Mouse (Mus musculus) heart, embryonic 16.5 days (tissue): ENCODE data around the gene Ube3a. TPM values are rescaled to one million over a fixed set of nuclear protein-coding genes. Genes with fewer than 3 reads are reported as not detected.

Experiments used
- ATAC-seq: fragments of 200-750 bp; cut with Nextera tagmentation; replicated peaks from 2 replicates; pipeline ENCODE4 v1.8.0; 2017; ENCODE audit warnings: moderate number of reproducible peaks; ENCODE audit not compliant: insufficient read depth, low FRiP score; ENCODE audit errors: extremely low read depth
- H3K27ac ChIP-seq: fragments of 300-500 bp; sonication (generic); 2 replicates; pipeline ENCODE4 v1.5.1; 2014; ENCODE audit warnings: mild to moderate bottlenecking, low read length, control low read depth, moderate library complexity
- H3K27me3 ChIP-seq: fragments of 300-500 bp; sonication (generic); 2 replicates; pipeline ENCODE4 v1.6.1; 2014; ENCODE audit warnings: low read length, mixed read lengths; ENCODE audit not compliant: control insufficient read depth, insufficient read depth
- H3K36me3 ChIP-seq: fragments of 300-500 bp; sonication (generic); 2 replicates; pipeline ENCODE4 v1.6.1; 2014; ENCODE audit not compliant: control insufficient read depth, insufficient read depth
- H3K4me1 ChIP-seq: fragments of 300-500 bp; sonication (generic); 2 replicates; pipeline ENCODE4 v1.6.1; 2014; ENCODE audit warnings: low read length, mixed read lengths; ENCODE audit not compliant: control insufficient read depth, insufficient read depth
- H3K4me2 ChIP-seq: fragments of 300-500 bp; sonication (generic); 2 replicates; pipeline ENCODE4 v1.6.1; 2014; ENCODE audit warnings: low read depth, mild to moderate bottlenecking, control low read depth, low read length
- H3K4me3 ChIP-seq: fragments of 300-500 bp; sonication (generic); 2 replicates; pipeline ENCODE4 v1.5.1; 2014; ENCODE audit warnings: mild to moderate bottlenecking, control low read depth, low read length
- H3K9ac ChIP-seq: fragments of 300-500 bp; sonication (generic); 2 replicates; pipeline ENCODE4 v1.6.1; 2014; ENCODE audit warnings: low read length, control low read depth
- H3K9me3 ChIP-seq: fragments of 300-500 bp; sonication (generic); replicated peaks from 2 replicates; pipeline ENCODE4 v1.6.1; 2016; ENCODE audit warnings: low read length; ENCODE audit not compliant: control insufficient read depth
- WGBS: fragments of 180-500 bp; shearing (Covaris S2); extraction: QIAGEN DNeasy Blood & Tissue Kit; methylation state at CpG from one replicate; pipeline ENCODE4 v1.1.7; 2014; 5-methylcytosine and 5-hydroxymethylcytosine counted together
- polyA plus RNA-seq: library from polyadenylated mRNA; unstranded; fragments of >200 nt; fragmentation: Nextera tagmentation; extraction: Ambion mirVana; gene quantifications from 2 replicates; pipeline ENCODE4 v1.2.1, GENCODE M21; 2015

The Ube3a gene
- 108 TPM in 2 replicates for polyA plus RNA-seq

- Histone ChIP-seq H3K4me2 (peak within 1 kb of the TSS; percentile 73), H3K9ac (peak within 1 kb of the TSS; percentile 99), H3K4me3 (peak within 1 kb of the TSS; percentile 98), H3K27me3 (no peaks in the 10 kb centered on the region), H3K36me3 (no peaks in the 10 kb centered on the region), H3K9me3 (no peaks in the 10 kb centered on the region), H3K4me1 (peaks cover 11% of the 10 kb centered on the region), H3K27ac (peak within 1 kb of the TSS; percentile 99)
- 2% methylated on average over 50 of the region's 50 CpGs for WGBS
- ATAC-seq, result peak; percentile 98
Observed at GRCm38 (mm10) chr7:59228045-59228865, at the start of gene Ube3a. Gene Ube3a (plus strand): TSS chr7:59228750.

GRCm38 (mm10) chr7:59192831-59193230 is 35.7 kb upstream of the Ube3a start:
- no peaks in the 10 kb centered on the region for H3K4me1 ChIP-seq
- H3K4me2 ChIP-seq, result no peak overlapping the region
- ATAC-seq, result no peak
- H3K27me3 ChIP-seq, result no peaks in the 10 kb centered on the region
- no peak overlapping the region for H3K9ac ChIP-seq
- no peak overlapping the region for H3K27ac ChIP-seq
- no peaks in the 10 kb centered on the region for H3K9me3 ChIP-seq
- H3K36me3 ChIP-seq, result no peaks in the 10 kb centered on the region
- H3K4me3 ChIP-seq, result no peak overlapping the region

DNA sequence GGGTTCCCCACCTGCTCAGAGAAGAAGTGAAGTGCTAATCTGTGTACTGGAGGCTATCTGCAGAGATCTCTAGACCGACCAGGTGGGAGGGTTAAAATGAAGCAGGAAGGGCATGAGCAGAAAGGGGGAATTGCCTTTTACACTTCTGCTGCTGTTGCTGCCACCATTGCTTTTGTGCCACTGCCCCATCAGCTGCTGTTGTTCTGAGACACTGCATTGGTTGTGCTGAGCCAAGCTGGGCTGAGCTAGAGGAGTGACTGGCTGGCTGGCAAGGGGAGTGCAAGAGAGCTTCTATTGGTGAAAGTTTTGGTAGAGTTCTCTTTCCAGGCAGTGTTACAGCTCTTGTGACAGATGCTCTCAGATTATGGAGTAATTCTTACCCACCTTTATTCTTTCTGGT is 13.6 kb upstream of the Ube3a start:
- no peak for ATAC-seq
- Histone ChIP-seq H3K4me2 (no peak overlapping the region), H3K4me1 (no peaks in the 10 kb centered on the region), H3K9me3 (peaks cover 4% of the 10 kb centered on the region; the same call in 1 of the 2 replicates), H3K36me3 (no peaks in the 10 kb centered on the region), H3K27me3 (no peaks in the 10 kb centered on the region), H3K27ac (no peak overlapping the region), H3K9ac (no peak overlapping the region), H3K4me3 (no peak overlapping the region)
- 80% methylated on average over 1 of the region's 1 CpGs for WGBS

- H3K36me3 ChIP-seq, result no peaks in the 10 kb centered on the region
- H3K4me2 ChIP-seq, result no peak overlapping the region
- ATAC-seq, result no peak
- H3K4me1 ChIP-seq, result no peaks in the 10 kb centered on the region
- WGBS, result 81% methylated on average over 1 of the region's 1 CpGs
- no peak overlapping the region for H3K9ac ChIP-seq
- H3K9me3 ChIP-seq, result no peaks in the 10 kb centered on the region
- no peaks in the 10 kb centered on the region for H3K27me3 ChIP-seq
- no peak overlapping the region for H3K4me3 ChIP-seq
- H3K27ac ChIP-seq, result no peak overlapping the region
Observed at GRCm38 (mm10) chr7:59221244-59221643, 7.3 kb upstream of the Ube3a start.

- H3K27ac ChIP-seq, result peak overlapping the region; percentile 99
- under 1% methylated on average over 39 of the region's 39 CpGs for WGBS
- peak; percentile 73 for ATAC-seq
Observed at GRCm38 (mm10) chr7:59228866-59229182, 274 bp downstream of the Ube3a start.

DNA sequence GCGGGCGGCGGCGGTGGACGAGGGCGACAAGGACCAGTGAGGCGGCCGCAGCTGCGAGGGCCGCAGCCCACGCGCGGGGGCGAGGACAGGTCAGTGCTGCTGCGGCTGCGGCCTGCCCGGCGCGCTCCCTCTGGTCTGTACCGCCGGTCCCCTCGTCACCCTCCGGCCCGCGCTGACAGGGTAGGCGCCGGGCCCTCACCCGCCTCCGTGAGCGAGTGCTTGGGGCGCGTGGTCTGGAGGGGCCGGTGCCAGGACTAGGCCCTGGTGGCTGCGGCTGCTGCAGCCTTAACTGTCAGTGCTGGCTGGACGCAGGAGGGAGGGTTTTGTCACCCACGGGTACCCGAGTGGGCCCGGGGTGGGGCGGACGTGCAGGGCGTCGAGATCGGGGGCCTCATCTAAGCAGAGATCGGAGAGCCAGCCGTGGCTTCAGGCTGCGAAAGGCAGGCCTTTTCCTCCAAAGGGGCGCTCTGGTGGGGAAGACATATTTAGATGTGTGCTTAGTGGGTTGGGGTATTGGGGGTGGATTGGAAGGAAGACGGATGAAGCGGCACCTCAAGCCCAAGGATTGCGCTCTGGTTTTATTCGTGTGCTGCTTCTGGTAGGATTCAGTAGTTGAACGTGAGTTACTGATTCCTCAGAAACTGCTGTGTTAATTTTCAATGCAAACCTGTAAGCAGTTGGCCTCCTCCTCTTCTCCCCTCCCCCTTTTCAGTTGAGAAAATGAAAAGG is 797 bp downstream of the Ube3a start:
- WGBS, result 1% methylated on average over 45 of the region's 52 CpGs
- H3K4me2 ChIP-seq, result peak overlapping the region; percentile 72
- peak; percentile 50 for ATAC-seq
- peak overlapping the region; percentile 99 for H3K27ac ChIP-seq
- no peaks in the 10 kb centered on the region for H3K36me3 ChIP-seq
- H3K4me3 ChIP-seq, result peak overlapping the region; percentile 98
- peak overlapping the region; percentile 99 for H3K9ac ChIP-seq
- no peaks in the 10 kb centered on the region for H3K27me3 ChIP-seq
- no peaks in the 10 kb centered on the region for H3K9me3 ChIP-seq
- H3K4me1 ChIP-seq, result peaks cover 11% of the 10 kb centered on the region

More at GRCm38 (mm10) chr7:59228866-59229182, 274 bp downstream of the Ube3a start:
- Histone ChIP-seq H3K4me1 (peaks cover 11% of the 10 kb centered on the region), H3K4me3 (peak overlapping the region; percentile 98), H3K36me3 (no peaks in the 10 kb centered on the region), H3K9ac (peak overlapping the region; percentile 99), H3K9me3 (no peaks in the 10 kb centered on the region), H3K4me2 (peak overlapping the region; percentile 72), H3K27me3 (no peaks in the 10 kb centered on the region)

GRCm38 (mm10) chr7:59230304-59230703 is 1.8 kb downstream of the Ube3a start:
- Histone ChIP-seq H3K4me1 (peaks cover 11% of the 10 kb centered on the region), H3K27ac (no peak overlapping the region), H3K9ac (peak overlapping the region; percentile 99), H3K36me3 (no peaks in the 10 kb centered on the region), H3K4me3 (peak overlapping the region; percentile 38), H3K4me2 (peak overlapping the region; percentile 72), H3K9me3 (no peaks in the 10 kb centered on the region), H3K27me3 (no peaks in the 10 kb centered on the region)
- no peak for ATAC-seq
- WGBS, result 35% methylated on average over 4 of the region's 4 CpGs

DNA sequence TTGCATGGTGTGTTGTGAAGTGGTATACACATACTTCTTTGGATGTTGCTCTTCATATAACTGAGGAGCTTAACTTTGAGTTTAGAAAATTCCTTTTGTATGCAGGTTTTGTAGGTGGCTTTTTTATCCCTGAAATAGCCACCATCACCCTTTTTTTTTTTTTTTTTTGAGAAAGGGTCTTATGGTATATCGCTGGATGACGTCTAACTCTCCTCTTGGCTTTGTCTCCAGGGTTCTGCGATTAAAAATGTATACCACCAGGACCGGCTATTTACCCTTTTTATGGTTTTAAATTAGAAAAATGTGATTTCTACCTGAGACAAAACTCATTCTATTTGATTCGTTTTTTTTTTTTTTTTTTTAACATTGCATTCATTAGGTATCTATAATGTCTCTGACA is 2.2 kb downstream of the Ube3a start:
- peak overlapping the region; percentile 53 for H3K4me2 ChIP-seq
- ATAC-seq, result no peak
- H3K27ac ChIP-seq, result no peak overlapping the region
- WGBS, result 62% methylated on average over 5 of the region's 5 CpGs
- H3K4me3 ChIP-seq, result no peak overlapping the region
- no peak overlapping the region; the same call in 1 of the 2 replicates for H3K9ac ChIP-seq
- no peaks in the 10 kb centered on the region for H3K27me3 ChIP-seq
- peaks cover 11% of the 10 kb centered on the region for H3K4me1 ChIP-seq
- no peaks in the 10 kb centered on the region for H3K36me3 ChIP-seq
- H3K9me3 ChIP-seq, result no peaks in the 10 kb centered on the region

DNA sequence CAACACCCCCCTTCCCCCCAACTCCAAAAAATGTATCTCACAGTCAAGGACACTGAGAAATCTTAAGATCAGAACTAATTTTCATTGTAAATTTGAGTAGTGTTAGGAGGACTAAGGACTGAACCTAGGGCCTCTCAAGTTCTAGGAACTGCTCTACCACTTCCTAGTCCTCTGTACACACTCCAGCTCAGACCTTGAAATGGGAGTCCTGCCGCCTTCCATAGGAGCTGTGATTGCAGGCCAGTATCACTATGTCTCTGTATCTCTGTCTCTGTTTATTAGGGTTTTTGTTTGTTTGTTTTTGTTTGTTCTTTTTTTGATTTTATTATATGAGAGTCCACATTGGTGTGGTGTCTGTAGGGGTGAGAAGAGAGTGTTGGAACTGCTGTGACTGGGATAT is 3.4 kb downstream of the Ube3a start:
- no peaks in the 10 kb centered on the region for H3K9me3 ChIP-seq
- no peaks in the 10 kb centered on the region for H3K36me3 ChIP-seq
- H3K4me2 ChIP-seq, result peak overlapping the region; percentile 10; the same call in 1 of the 2 replicates
- no peak overlapping the region for H3K9ac ChIP-seq
- no peak overlapping the region for H3K27ac ChIP-seq
- peaks cover 11% of the 10 kb centered on the region for H3K4me1 ChIP-seq
- 65% methylated on average over 1 of the region's 1 CpGs for WGBS
- H3K4me3 ChIP-seq, result no peak overlapping the region
- ATAC-seq, result no peak
- no peaks in the 10 kb centered on the region for H3K27me3 ChIP-seq
